Mouse (Mus musculus) yolk sac, embryonic 10.5 days (tissue): ENCODE measurements at regions not wholly inside any gene's neighbourhood (a gene's known extent, or its start where the extent isn't known, plus 50 kb on each side); places are given as distances from the start of the nearest gene placed in this dataset.

ENCODE experiments used
- DNase-seq: peaks from one replicate; pipeline ENCODE4 v3.0.0-alpha.2; 2017; ENCODE audit warnings: low spot score

GRCm38 (mm10) chr3:9957870-9958269 lies 130.0 kb upstream of the Gm9833 start:
- no peak for DNase-seq

- no peak for DNase-seq
Measured at GRCm38 (mm10) chr3:9959716-9960661, 127.9 kb upstream of the Gm9833 start.

- DNase-seq: no peak
Measured at GRCm38 (mm10) chr3:9960696-9961095, 127.2 kb upstream of the Gm9833 start.
